9 mouse cellular contexts compared by ENCODE assay signal in the genomic region with DNA sequence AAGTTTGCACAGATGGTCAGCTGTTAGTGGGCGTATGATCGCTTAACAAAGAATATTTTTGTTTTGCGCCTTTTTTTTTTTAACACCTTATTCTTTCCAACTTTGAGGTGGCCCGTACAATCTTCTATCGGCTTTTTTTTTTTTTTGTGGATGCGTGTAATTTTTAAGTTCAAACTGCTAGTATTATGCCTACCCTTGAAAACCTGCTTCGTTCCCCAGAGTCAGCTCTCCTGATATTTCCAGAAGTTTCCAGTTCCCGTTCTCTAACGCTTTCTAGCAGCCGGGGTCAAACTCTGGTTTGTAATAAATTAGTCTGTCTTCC. TPM values are rescaled to one million over a fixed set of nuclear protein-coding genes. Genes with fewer than 3 reads are reported as not detected.
DNase-seq lines count a peak whose midpoint lies in the region; ATAC-seq and TF ChIP-seq lines count a peak whose summit lies in the region.
"Had no signal": no experiment of that assay in that cellular context is flagged by ENCODE, and none has a peak within 500 bp of the region (broad histone marks: within the 10 kb centered on the region; RNA-seq: fewer than 3 reads in every experiment).

No protein-coding gene starts in this region.

- 0% methylated on average over 10 of the region's 10 CpGs for WGBS in heart, postnatal 0 days
- WGBS in hindbrain, embryonic 10.5 days: under 1% methylated on average over 10 of the region's 10 CpGs
- WGBS in midbrain, embryonic 10.5 days: 2% methylated on average over 10 of the region's 10 CpGs

- TF ChIP-seq EP300 in heart, postnatal 0 days (IDR thresholded peaks at IDR 0.05; ENCODE audit: low read depth): no peak
- no peak for TF ChIP-seq EP300 in MEL (IDR thresholded peaks at IDR 0.05; ENCODE audit: low read depth in 1 of 2, low read length in 2 of 2)

- TF ChIP-seq POLR2A in MEL (IDR thresholded peaks at IDR 0.05; ENCODE audit: control insufficient read depth in 1 of 2, insufficient read depth in 1 of 2, low read depth in 1 of 2, low read length in 2 of 2, poor library complexity in 1 of 2): no peak

- H3K9ac ChIP-seq in heart, postnatal 0 days (replicated peaks; ENCODE audit: low read depth, low read length): peak overlapping the region; percentile 86
- H3K9ac ChIP-seq in MEL (ENCODE audit: control insufficient read depth, low read depth, low read length, poor library complexity, severe bottlenecking): peak overlapping the region; percentile 81

- H3K4me1 ChIP-seq in heart, postnatal 0 days (ENCODE audit: control insufficient read depth, insufficient read depth): peaks cover 17% of the 10 kb centered on the region; the same call in 1 of the 2 replicates
- H3K4me1 ChIP-seq in MEL (ENCODE audit: control insufficient read depth in 1 of 2, insufficient read depth in 2 of 2, low read length in 2 of 2): peaks cover 2 to 10% of the 10 kb centered on the region in 2 experiments
- H3K4me1 ChIP-seq in hindbrain, embryonic 10.5 days (replicated peaks): peaks cover 28% of the 10 kb centered on the region
- peaks cover 47% of the 10 kb centered on the region for H3K4me1 ChIP-seq in midbrain, embryonic 10.5 days

- no peak for TF ChIP-seq RAD21 in MEL (IDR thresholded peaks at IDR 0.05; ENCODE audit: low read depth, low read length)

- no peaks in the 10 kb centered on the region for H3K27me3 ChIP-seq in heart, postnatal 0 days (ENCODE audit: control insufficient read depth, insufficient read depth, low read length)
- H3K27me3 ChIP-seq in MEL (ENCODE audit: control insufficient read depth in 1 of 2, insufficient read depth in 2 of 2, low read length in 2 of 2): no peaks in the 10 kb centered on the region
- H3K27me3 ChIP-seq in hindbrain, embryonic 10.5 days (ENCODE audit: insufficient read depth, poor library complexity, severe bottlenecking): no peaks in the 10 kb centered on the region; the same call in 1 of the 2 replicates
- H3K27me3 ChIP-seq in midbrain, embryonic 10.5 days (ENCODE audit: low read depth, poor library complexity, severe bottlenecking): peaks cover 9% of the 10 kb centered on the region; the same call in 1 of the 2 replicates
- H3K27me3 ChIP-seq: Patski had no signal

- H3K27ac ChIP-seq in heart, postnatal 0 days (ENCODE audit: low read depth): peak overlapping the region; percentile 92
- peak overlapping the region; percentile 89 for H3K27ac ChIP-seq in MEL (ENCODE audit: control insufficient read depth, low read depth, low read length)
- peak overlapping the region; percentile 98 for H3K27ac ChIP-seq in hindbrain, embryonic 10.5 days
- H3K27ac ChIP-seq in midbrain, embryonic 10.5 days (replicated peaks): peak overlapping the region; percentile 97

- no peak for ATAC-seq in heart, postnatal 0 days (ENCODE audit: insufficient read depth, low read depth)

- DNase-seq in heart, postnatal 0 days (ENCODE audit: low spot score): no peak
- DNase-seq in heart, postnatal 36 days: no peak
- no peak for DNase-seq in MEL (ENCODE audit: low read depth, low spot score)
- DNase-seq in hindbrain, embryonic 10.5 days (ENCODE audit: low spot score): no peak
- DNase-seq in midbrain, embryonic 10.5 days (ENCODE audit: low spot score): no peak
- no peak for DNase-seq in cerebellum, postnatal 36 days
- no peak for DNase-seq in layer of hippocampus, adult 11-12 months (ENCODE audit: low spot score)
- DNase-seq in adipocyte (ENCODE audit: low spot score): no peak

- H3K9me3 ChIP-seq in heart, postnatal 0 days (replicated peaks; ENCODE audit: control insufficient read depth, low read length): no peaks in the 10 kb centered on the region
- H3K9me3 ChIP-seq in MEL (replicated peaks; ENCODE audit: insufficient read depth, low read length): no peaks in the 10 kb centered on the region
- H3K9me3 ChIP-seq in hindbrain, embryonic 10.5 days: no peaks in the 10 kb centered on the region
- H3K9me3 ChIP-seq in midbrain, embryonic 10.5 days (replicated peaks): no peaks in the 10 kb centered on the region

- peak overlapping the region; percentile 79 for H3K4me2 ChIP-seq in heart, postnatal 0 days (ENCODE audit: low read depth, low read length)

- H3K79me2 ChIP-seq in MEL (ENCODE audit: control insufficient read depth, insufficient read depth, low read length, poor library complexity): peaks cover 3% of the 10 kb centered on the region; the same call in 1 of the 2 replicates

- intact Hi-C loops in heart, postnatal 36 days (cut with DNase I): loop anchor here (5.0 kb wide), 4 partner anchors 51 to 304 kb away; a partner anchor contains a TSS

- H3K4me3 ChIP-seq in heart, postnatal 0 days (ENCODE audit: low read depth, low read length): peak overlapping the region; percentile 93
- peak overlapping the region; percentile 69 to 88 for H3K4me3 ChIP-seq in MEL (ENCODE audit: control insufficient read depth in 1 of 2, insufficient read depth in 1 of 2, low read depth in 2 of 2, low read length in 2 of 2)
- H3K4me3 ChIP-seq in hindbrain, embryonic 10.5 days: peak overlapping the region; percentile 93
- peak overlapping the region; percentile 69 for H3K4me3 ChIP-seq in midbrain, embryonic 10.5 days

- peaks cover 4% of the 10 kb centered on the region; the same call in 1 of the 2 replicates for H3K36me3 ChIP-seq in heart, postnatal 0 days (replicated peaks; ENCODE audit: control insufficient read depth, insufficient read depth, low read length)
- H3K36me3 ChIP-seq in MEL (ENCODE audit: control insufficient read depth in 1 of 2, insufficient read depth in 2 of 2, low read length in 2 of 2): peaks cover 0 to 12% of the 10 kb centered on the region in 2 experiments; a peak in 3 of 4 replicates
- H3K36me3 ChIP-seq in hindbrain, embryonic 10.5 days: peaks cover 8% of the 10 kb centered on the region
- peaks cover 8% of the 10 kb centered on the region for H3K36me3 ChIP-seq in midbrain, embryonic 10.5 days

- TF ChIP-seq CTCF in heart, postnatal 0 days (IDR thresholded peaks at IDR 0.05; ENCODE audit: low read depth): no peak
- TF ChIP-seq CTCF in MEL (IDR thresholded peaks at IDR 0.05 in 2 of 3, conservative IDR thresholded peaks at IDR 0.05 in 1 of 3; ENCODE audit: control insufficient read depth in 1 of 3, insufficient read depth in 1 of 3, low read depth in 2 of 3, low read length in 3 of 3, poor library complexity in 1 of 3, severe bottlenecking in 1 of 3): no peak

TF ChIP-seq in MEL, 35 proteins besides CTCF, POLR2A, EP300 and RAD21:
- TF ChIP-seq USF1 (IDR thresholded peaks at IDR 0.05; ENCODE audit: low read depth, low read length) (no peak), ETS1 (IDR thresholded peaks at IDR 0.05; ENCODE audit: low read depth, low read length) (no peak), ZNF384 (IDR thresholded peaks at IDR 0.05; ENCODE audit: low read depth, low read length) (peak; percentile 69)

RNA-seq across cellular contexts. Expression of a gene that starts 1.0 kb away (rescaled TPM):
- total RNA-seq in heart, postnatal 0 days (2014; rRNA removed; ENCODE audit: low replicate concordance): 14.0 and 33.5 TPM in 2 replicates
- polyA plus RNA-seq in heart, postnatal 0 days (2015; fragmentation: Nextera tagmentation; extraction: Ambion mirVana): 3.7 and 4.1 TPM in 2 replicates
- 10 to 100 TPM; 25.6 to 27.4 TPM for total RNA-seq in heart, postnatal 36 days (2021)
- 2.2 and 3.9 TPM in 2 replicates for total RNA-seq in MEL (2012; rRNA removed)
- 10 to 100 TPM in 1 of 2 experiments, not detected in 1; 15.9 TPM for polyA plus RNA-seq in MEL (2012; ENCODE audit: insufficient read depth in 1 of 2, insufficient read length in 2 of 2, low read depth in 1 of 2, low replicate concordance in 2 of 2, missing spikeins in 1 of 2)
- polyA plus RNA-seq in hindbrain, embryonic 10.5 days (2016; fragmentation: Nextera tagmentation; extraction: Ambion mirVana): 8.6 and 8.8 TPM in 2 replicates
- 7.4 and 7.8 TPM in 2 replicates for polyA plus RNA-seq in midbrain, embryonic 10.5 days (2016; fragmentation: Nextera tagmentation; extraction: Ambion mirVana)
